Mouse (Mus musculus): ENCODE results near the gene Med10. TPM values are rescaled to one million over a fixed set of nuclear protein-coding genes. Genes with fewer than 3 reads are reported as not detected.

The Med10 gene
- polyA plus RNA-seq, 1 experiment from 2014 or later = 170 TPM

DNA sequence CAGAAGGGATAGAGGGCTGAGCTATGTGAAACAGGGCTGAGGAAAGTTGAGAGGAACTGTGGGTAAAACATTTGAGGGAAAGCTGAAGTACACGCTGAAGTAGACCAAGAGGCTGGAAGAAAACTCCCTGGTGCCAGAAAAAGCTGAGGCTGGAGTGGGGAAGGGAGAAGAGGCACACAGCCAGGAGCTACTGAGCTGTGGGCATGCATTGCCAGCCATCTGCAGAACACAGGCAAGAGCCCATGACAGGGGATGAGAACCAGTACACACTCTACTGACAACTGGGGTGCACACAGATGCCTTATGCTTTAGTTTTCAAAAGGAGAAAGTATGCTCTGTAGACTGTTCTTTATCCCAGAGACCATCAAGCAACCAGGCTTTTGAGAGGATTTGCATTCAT, 43.4 kb downstream of the Med10 start:
- H3K4me3 ChIP-seq = no peak overlapping the region
- H3K4me2 ChIP-seq (replicated peaks) = no peak overlapping the region
- no peaks in the 10 kb centered on the region for H3K27me3 ChIP-seq
- no peaks in the 10 kb centered on the region for H3K9me3 ChIP-seq
- WGBS = 81% methylated on average over 1 of the region's 1 CpGs
- no peaks in the 10 kb centered on the region for H3K36me3 ChIP-seq
- ATAC-seq (ENCODE audit: low FRiP score, low read depth) = no peak
- no peaks in the 10 kb centered on the region for H3K4me1 ChIP-seq
- no peak overlapping the region for H3K9ac ChIP-seq (replicated peaks)
- H3K27ac ChIP-seq (replicated peaks) = no peak overlapping the region

DNA sequence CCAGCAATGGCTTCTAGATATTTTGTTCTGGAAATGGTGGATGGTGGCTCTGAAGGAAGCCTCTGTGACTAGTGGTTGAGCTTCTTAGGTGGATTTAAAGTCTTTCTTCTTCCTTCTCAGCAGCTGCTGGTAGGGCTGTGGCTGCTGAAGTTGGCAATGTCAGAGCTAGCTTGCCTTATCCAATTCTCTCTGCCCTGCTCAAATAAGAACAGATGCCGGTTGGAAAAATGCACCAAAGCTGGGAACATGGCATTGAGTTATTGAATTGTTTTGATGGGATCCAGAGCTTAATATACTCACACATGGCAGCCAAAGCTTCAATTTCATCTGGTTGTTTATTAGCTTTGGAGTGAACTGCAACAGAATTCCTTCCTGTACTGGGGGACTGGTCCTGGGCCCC, 47.4 kb downstream of the Med10 start:
- Histone ChIP-seq H3K9ac (replicated peaks) (no peak overlapping the region), H3K27me3 (no peaks in the 10 kb centered on the region), H3K27ac (replicated peaks) (no peak overlapping the region), H3K4me2 (replicated peaks) (no peak overlapping the region), H3K4me1 (no peaks in the 10 kb centered on the region), H3K9me3 (no peaks in the 10 kb centered on the region), H3K4me3 (no peak overlapping the region), H3K36me3 (no peaks in the 10 kb centered on the region)
- WGBS = 93% methylated on average over 1 of the region's 1 CpGs
- ATAC-seq (ENCODE audit: low FRiP score, low read depth) = no peak

DNA sequence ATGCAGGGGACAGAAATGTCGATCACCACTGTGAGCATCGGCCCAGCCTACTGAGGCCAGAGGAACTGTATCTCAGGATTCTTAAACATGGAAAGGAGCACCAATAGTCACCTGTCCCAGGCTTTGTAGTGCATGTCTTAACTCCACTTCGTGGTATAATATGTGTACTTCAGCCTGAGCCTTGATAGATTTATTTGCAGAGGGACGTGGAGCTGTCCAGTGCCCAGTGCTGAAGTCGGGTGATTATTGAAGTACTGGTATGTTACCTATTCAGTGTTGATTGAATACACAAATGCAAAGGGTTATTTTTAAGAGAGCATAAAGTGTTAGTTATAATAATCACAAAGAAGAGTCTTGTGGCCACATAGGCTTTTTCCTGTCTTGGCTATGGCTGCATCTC, 50.1 kb downstream of the Med10 start:
- Histone ChIP-seq H3K4me1 (no peaks in the 10 kb centered on the region), H3K27ac (replicated peaks) (no peak overlapping the region), H3K36me3 (no peaks in the 10 kb centered on the region), H3K27me3 (no peaks in the 10 kb centered on the region), H3K4me2 (replicated peaks) (no peak overlapping the region), H3K9ac (replicated peaks) (no peak overlapping the region), H3K9me3 (no peaks in the 10 kb centered on the region), H3K4me3 (no peak overlapping the region)
- WGBS = 70% methylated on average over 5 of the region's 5 CpGs
- ATAC-seq (ENCODE audit: low FRiP score, low read depth) = no peak

DNA sequence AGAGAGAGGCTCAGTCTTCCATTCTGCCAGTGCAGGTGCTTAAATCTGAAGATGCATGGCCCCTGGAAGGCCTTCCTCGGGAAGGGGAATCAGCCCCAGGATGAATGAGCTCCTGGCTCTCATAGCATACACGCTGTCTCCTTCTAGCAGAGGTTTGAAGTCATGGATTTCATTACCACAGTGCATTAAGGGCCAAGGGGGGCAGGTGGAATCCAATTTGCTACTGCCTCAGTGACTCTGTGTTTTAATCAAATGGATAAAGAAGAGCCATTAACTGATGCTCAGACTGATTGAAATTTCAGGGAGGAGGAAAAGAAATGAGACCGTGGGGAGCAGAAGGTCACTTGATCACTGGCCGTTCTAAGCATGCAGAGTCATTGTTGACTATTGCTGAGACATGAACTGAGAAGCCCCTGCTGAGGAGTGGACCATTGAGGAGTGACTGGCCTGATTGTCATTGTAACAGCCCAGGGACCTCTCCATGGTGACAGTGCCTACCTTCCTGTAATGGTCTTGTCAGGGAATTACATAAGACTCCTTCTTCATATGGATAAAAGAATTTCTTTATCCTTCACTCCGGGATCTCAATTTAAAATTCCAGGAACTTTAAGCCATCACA, 51.3 kb downstream of the Med10 start:
- Histone ChIP-seq H3K36me3 (no peaks in the 10 kb centered on the region), H3K9ac (replicated peaks) (no peak overlapping the region)
- 26% methylated on average over 5 of the region's 5 CpGs for WGBS

DNA sequence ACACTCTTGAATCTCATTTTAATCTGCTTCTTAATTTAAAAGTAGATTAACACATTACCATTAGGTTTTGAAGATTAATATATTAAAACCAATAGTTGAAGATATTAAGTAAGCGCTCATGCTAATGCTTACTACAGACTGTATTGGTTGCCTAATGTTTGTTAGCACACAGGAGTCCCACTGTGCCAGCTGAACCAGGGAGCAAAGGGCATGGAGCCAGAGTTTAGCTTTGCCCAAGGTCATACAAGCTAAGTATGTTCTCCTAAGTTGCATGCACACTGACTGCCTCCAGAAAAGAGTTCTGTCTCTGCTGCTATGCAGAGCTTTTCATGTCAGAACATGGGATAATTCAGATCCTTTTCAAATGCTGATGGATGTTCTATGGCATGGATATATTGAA, 53.7 kb downstream of the Med10 start:
- Histone ChIP-seq H3K4me1 (no peaks in the 10 kb centered on the region), H3K27ac (replicated peaks) (no peak overlapping the region), H3K36me3 (no peaks in the 10 kb centered on the region), H3K9ac (replicated peaks) (no peak overlapping the region), H3K27me3 (no peaks in the 10 kb centered on the region), H3K9me3 (no peaks in the 10 kb centered on the region), H3K4me2 (replicated peaks) (no peak overlapping the region), H3K4me3 (no peak overlapping the region)
- 91% methylated on average over 1 of the region's 1 CpGs for WGBS
- no peak for ATAC-seq (ENCODE audit: low FRiP score, low read depth)

More for the DNA sequence above, 51.3 kb downstream of the Med10 start:
- H3K4me1 ChIP-seq = no peaks in the 10 kb centered on the region
- no peak overlapping the region for H3K4me3 ChIP-seq
- H3K9me3 ChIP-seq = no peaks in the 10 kb centered on the region
- ATAC-seq (ENCODE audit: low FRiP score, low read depth) = no peak
- no peaks in the 10 kb centered on the region for H3K27me3 ChIP-seq
- H3K27ac ChIP-seq (replicated peaks) = no peak overlapping the region
- no peak overlapping the region for H3K4me2 ChIP-seq (replicated peaks)

DNA sequence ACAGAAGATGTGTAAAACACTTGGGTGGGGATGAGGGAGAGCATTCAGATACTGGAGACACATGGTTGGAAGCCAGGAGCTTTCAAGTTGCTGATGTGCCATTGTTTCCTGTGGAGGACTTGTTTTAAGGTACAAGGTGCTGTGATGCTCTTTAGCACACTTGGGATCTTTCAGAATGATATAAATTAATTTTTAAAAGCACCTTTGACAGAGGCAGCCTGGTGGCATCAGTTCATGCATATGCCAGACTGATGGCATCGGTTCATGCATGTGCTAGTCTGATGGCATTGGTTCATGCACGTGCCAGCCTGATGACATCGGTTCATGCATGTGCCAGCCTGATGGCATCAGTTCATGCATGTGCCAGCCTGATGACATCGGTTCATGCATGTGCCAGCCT, 60.1 kb downstream of the Med10 start:
- no peaks in the 10 kb centered on the region for H3K36me3 ChIP-seq

DNA sequence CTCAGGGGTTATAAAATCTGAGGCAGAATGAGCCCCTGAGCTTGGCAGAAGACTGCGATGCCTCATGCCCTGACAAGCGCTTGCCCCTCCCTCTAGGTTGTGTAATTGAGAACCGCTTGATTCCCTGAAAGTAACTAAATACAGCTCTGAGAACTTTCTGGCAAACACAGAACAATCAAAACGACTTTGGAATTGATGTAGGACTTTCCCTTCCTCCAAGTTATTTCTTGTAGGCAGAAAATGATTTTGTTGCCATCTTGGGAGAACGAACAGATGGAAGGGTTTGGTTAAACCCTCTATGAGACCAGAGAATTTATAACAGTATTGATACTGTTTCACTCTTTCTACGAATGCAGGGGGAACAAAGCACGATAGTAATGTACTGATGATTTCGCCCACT, 62.7 kb downstream of the Med10 start:
- ATAC-seq (ENCODE audit: low FRiP score, low read depth) = no peak
- WGBS = 83% methylated on average over 8 of the region's 8 CpGs
- no peak overlapping the region for H3K4me2 ChIP-seq (replicated peaks)
- no peak overlapping the region for H3K4me3 ChIP-seq
- H3K27ac ChIP-seq (replicated peaks) = no peak overlapping the region
- no peaks in the 10 kb centered on the region for H3K4me1 ChIP-seq
- no peaks in the 10 kb centered on the region for H3K9me3 ChIP-seq
- H3K27me3 ChIP-seq = no peaks in the 10 kb centered on the region
- no peak overlapping the region for H3K9ac ChIP-seq (replicated peaks)
- H3K36me3 ChIP-seq = no peaks in the 10 kb centered on the region

More for the DNA sequence above, 60.1 kb downstream of the Med10 start:
- WGBS = 95% methylated on average over 4 of the region's 4 CpGs
- no peaks in the 10 kb centered on the region for H3K4me1 ChIP-seq
- ATAC-seq (ENCODE audit: low FRiP score, low read depth) = no peak
- no peak overlapping the region for H3K4me3 ChIP-seq
- H3K27me3 ChIP-seq = no peaks in the 10 kb centered on the region
- no peaks in the 10 kb centered on the region for H3K9me3 ChIP-seq
- H3K27ac ChIP-seq (replicated peaks) = no peak overlapping the region
- no peak overlapping the region for H3K4me2 ChIP-seq (replicated peaks)
- H3K9ac ChIP-seq (replicated peaks) = no peak overlapping the region

Other genes starting within 250 kb of the Med10 start
- gene Srd5a1, start 191.0 kb upstream of the Med10 start, polyA plus RNA-seq (2016; fragmentation: Nextera tagmentation; extraction: Ambion mirVana) = 24.3 and 24.9 TPM in 2 replicates
- gene Ube2ql1, start 62.5 kb upstream of the Med10 start, polyA plus RNA-seq (2016; fragmentation: Nextera tagmentation; extraction: Ambion mirVana) = 7.7 and 9.6 TPM in 2 replicates